Mouse (Mus musculus): ENCODE data around the gene Cldn3. TPM values are rescaled to one million over a fixed set of nuclear protein-coding genes. Genes with fewer than 3 reads are reported as not detected.
A peak's percentile ranks its signal among the peaks of the same experiment; 100 is the strongest.

Gene Cldn3
- total and polyA plus RNA-seq, 2 experiments from 2014 or later, result 1.4 to 15.2 TPM

- no peak for DNase-seq (ENCODE audit: low spot score)
These were observed 22.0 kb downstream of the Cldn3 start for GRCm38 (mm10) chr5:135007802-135008571.

GRCm38 (mm10) chr5:135008671-135009589 is 22.9 kb downstream of the Cldn3 start, which contains the start of gene Abhd11:
Gene Abhd11, plus strand, starts transcription at chr5:135009152.
- Histone ChIP-seq H3K4me3 (ENCODE audit: low read depth, low read length) (peak within 1 kb of the TSS; percentile 61), H3K27ac (ENCODE audit: low read depth) (peak within 1 kb of the TSS; percentile 96), H3K36me3 (replicated peaks; ENCODE audit: control insufficient read depth, insufficient read depth, low read length) (peaks cover 10% of the 10 kb centered on the region; the same call in 1 of the 2 replicates), H3K4me1 (ENCODE audit: control insufficient read depth, insufficient read depth) (peaks cover 6% of the 10 kb centered on the region), H3K4me2 (ENCODE audit: low read depth, low read length) (peak within 1 kb of the TSS; percentile 67), H3K9me3 (replicated peaks; ENCODE audit: control insufficient read depth, low read length) (no peaks in the 10 kb centered on the region), H3K27me3 (ENCODE audit: control insufficient read depth, insufficient read depth, low read length) (no peaks in the 10 kb centered on the region), H3K9ac (replicated peaks; ENCODE audit: low read depth, low read length) (peak within 1 kb of the TSS; percentile 54)
- peak; percentile 99 for DNase-seq (ENCODE audit: low spot score)
- TF ChIP-seq CTCF (IDR thresholded peaks at IDR 0.05; ENCODE audit: low read depth) (0 out of 2 replicates have a peak, but pooled peaks have one; percentile 10), EP300 (IDR thresholded peaks at IDR 0.05; ENCODE audit: low read depth) (peak; percentile 78; the same call in 1 of the 2 replicates)
- WGBS, result 0% methylated on average over 52 of the region's 52 CpGs
- ATAC-seq (ENCODE audit: insufficient read depth, low read depth), result peak; percentile 85

More at GRCm38 (mm10) chr5:135007802-135008571, 22.0 kb downstream of the Cldn3 start:
- Histone ChIP-seq H3K4me3 (ENCODE audit: low read depth, low read length) (peak overlapping the region; percentile 61), H3K9ac (replicated peaks; ENCODE audit: low read depth, low read length) (peak overlapping the region; percentile 53), H3K4me1 (ENCODE audit: control insufficient read depth, insufficient read depth) (peaks cover 6% of the 10 kb centered on the region), H3K4me2 (ENCODE audit: low read depth, low read length) (peak overlapping the region; percentile 67), H3K9me3 (replicated peaks; ENCODE audit: control insufficient read depth, low read length) (no peaks in the 10 kb centered on the region), H3K27me3 (ENCODE audit: control insufficient read depth, insufficient read depth, low read length) (no peaks in the 10 kb centered on the region), H3K27ac (ENCODE audit: low read depth) (peak overlapping the region; percentile 96), H3K36me3 (replicated peaks; ENCODE audit: control insufficient read depth, insufficient read depth, low read length) (peaks cover 10% of the 10 kb centered on the region; the same call in 1 of the 2 replicates)
- 34% methylated on average over 16 of the region's 16 CpGs for WGBS
- TF ChIP-seq EP300 (IDR thresholded peaks at IDR 0.05; ENCODE audit: low read depth), result no peak
- peak; percentile 22; the same call in 1 of the 2 replicates for TF ChIP-seq CTCF (IDR thresholded peaks at IDR 0.05; ENCODE audit: low read depth)
- ATAC-seq (ENCODE audit: insufficient read depth, low read depth), result no peak

GRCm38 (mm10) chr5:135009590-135010319 is 23.7 kb downstream of the Cldn3 start:
- WGBS, result under 1% methylated on average over 37 of the region's 37 CpGs
- peak; percentile 64 for ATAC-seq (ENCODE audit: insufficient read depth, low read depth)
- peak overlapping the region; percentile 96 for H3K27ac ChIP-seq (ENCODE audit: low read depth)

GRCm38 (mm10) chr5:135010320-135010709 is 24.3 kb downstream of the Cldn3 start:
- peak overlapping the region; percentile 96 for H3K27ac ChIP-seq (ENCODE audit: low read depth)
- H3K4me2 ChIP-seq (ENCODE audit: low read depth, low read length), result peak overlapping the region; percentile 67
- ATAC-seq (ENCODE audit: insufficient read depth, low read depth), result no peak
- H3K36me3 ChIP-seq (replicated peaks; ENCODE audit: control insufficient read depth, insufficient read depth, low read length), result peaks cover 10% of the 10 kb centered on the region; the same call in 1 of the 2 replicates
- no peak for DNase-seq (ENCODE audit: low spot score)
- peaks cover 6% of the 10 kb centered on the region for H3K4me1 ChIP-seq (ENCODE audit: control insufficient read depth, insufficient read depth)
- no peak for TF ChIP-seq CTCF (IDR thresholded peaks at IDR 0.05; ENCODE audit: low read depth)
- TF ChIP-seq EP300 (IDR thresholded peaks at IDR 0.05; ENCODE audit: low read depth), result no peak
- no peaks in the 10 kb centered on the region for H3K9me3 ChIP-seq (replicated peaks; ENCODE audit: control insufficient read depth, low read length)
- WGBS, result 54% methylated on average over 7 of the region's 7 CpGs
- peak overlapping the region; percentile 61 for H3K4me3 ChIP-seq (ENCODE audit: low read depth, low read length)
- no peaks in the 10 kb centered on the region for H3K27me3 ChIP-seq (ENCODE audit: control insufficient read depth, insufficient read depth, low read length)
- peak overlapping the region; percentile 54 for H3K9ac ChIP-seq (replicated peaks; ENCODE audit: low read depth, low read length)

More at GRCm38 (mm10) chr5:135009590-135010319, 23.7 kb downstream of the Cldn3 start:
- Histone ChIP-seq H3K36me3 (replicated peaks; ENCODE audit: control insufficient read depth, insufficient read depth, low read length) (peaks cover 10% of the 10 kb centered on the region; the same call in 1 of the 2 replicates), H3K4me2 (ENCODE audit: low read depth, low read length) (peak overlapping the region; percentile 67), H3K9me3 (replicated peaks; ENCODE audit: control insufficient read depth, low read length) (no peaks in the 10 kb centered on the region), H3K27me3 (ENCODE audit: control insufficient read depth, insufficient read depth, low read length) (no peaks in the 10 kb centered on the region), H3K4me1 (ENCODE audit: control insufficient read depth, insufficient read depth) (peaks cover 6% of the 10 kb centered on the region), H3K9ac (replicated peaks; ENCODE audit: low read depth, low read length) (peak overlapping the region; percentile 54), H3K4me3 (ENCODE audit: low read depth, low read length) (peak overlapping the region; percentile 61)
- DNase-seq (ENCODE audit: low spot score), result peak; percentile 92
- TF ChIP-seq CTCF (IDR thresholded peaks at IDR 0.05; ENCODE audit: low read depth) (no peak), EP300 (IDR thresholded peaks at IDR 0.05; ENCODE audit: low read depth) (0 out of 2 replicates have a peak, but pooled peaks have one; percentile 12)
